Mouse (Mus musculus): ENCODE data around the gene Slc38a3. TPM values are rescaled to one million over a fixed set of nuclear protein-coding genes. Genes with fewer than 3 reads are reported as not detected.
A peak's percentile ranks its signal among the peaks of the same experiment; 100 is the strongest.

Slc38a3 gene
- polyA plus RNA-seq, 1 experiment from 2014 or later: 15.1 TPM

DNA sequence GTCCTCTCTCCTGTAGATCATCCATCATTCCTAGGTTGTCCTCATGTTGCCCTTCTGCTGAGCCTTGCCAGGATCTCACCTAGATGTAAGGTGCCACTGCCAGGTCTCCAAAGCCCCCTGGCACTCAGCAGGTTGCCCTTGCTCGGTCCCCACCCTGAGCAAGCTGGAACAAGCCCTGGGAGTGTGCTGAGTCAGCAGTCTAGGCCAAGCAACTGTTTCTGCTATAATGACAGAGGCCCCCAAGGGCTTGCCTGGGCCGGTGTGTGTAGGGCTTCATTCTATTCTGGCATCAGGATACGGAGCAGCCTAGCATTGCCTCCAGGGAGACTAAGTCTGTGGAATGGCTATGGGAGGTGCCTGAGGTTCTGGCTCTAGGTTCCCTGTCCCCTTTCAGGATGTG, 8.6 kb downstream of the Slc38a3 start:
- no peak overlapping the region for H3K4me3 ChIP-seq (replicated peaks; ENCODE audit: low read length)
- no peaks in the 10 kb centered on the region for H3K36me3 ChIP-seq (ENCODE audit: control insufficient read depth, insufficient read depth, low read length)
- no peak overlapping the region for H3K4me2 ChIP-seq (ENCODE audit: low read depth, low read length)
- H3K27ac ChIP-seq (ENCODE audit: low read length): no peak overlapping the region
- ATAC-seq (ENCODE audit: insufficient read depth, low FRiP score): no peak; the same call in 1 of the 2 replicates
- no peaks in the 10 kb centered on the region for H3K9me3 ChIP-seq (replicated peaks; ENCODE audit: control insufficient read depth, low read length)
- WGBS: 55% methylated on average over 3 of the region's 3 CpGs
- peaks cover 6% of the 10 kb centered on the region for H3K27me3 ChIP-seq (ENCODE audit: control insufficient read depth, insufficient read depth, low read length)
- H3K9ac ChIP-seq (ENCODE audit: low read length): no peak overlapping the region
- no peaks in the 10 kb centered on the region for H3K4me1 ChIP-seq (ENCODE audit: control insufficient read depth, insufficient read depth, low read length)

DNA sequence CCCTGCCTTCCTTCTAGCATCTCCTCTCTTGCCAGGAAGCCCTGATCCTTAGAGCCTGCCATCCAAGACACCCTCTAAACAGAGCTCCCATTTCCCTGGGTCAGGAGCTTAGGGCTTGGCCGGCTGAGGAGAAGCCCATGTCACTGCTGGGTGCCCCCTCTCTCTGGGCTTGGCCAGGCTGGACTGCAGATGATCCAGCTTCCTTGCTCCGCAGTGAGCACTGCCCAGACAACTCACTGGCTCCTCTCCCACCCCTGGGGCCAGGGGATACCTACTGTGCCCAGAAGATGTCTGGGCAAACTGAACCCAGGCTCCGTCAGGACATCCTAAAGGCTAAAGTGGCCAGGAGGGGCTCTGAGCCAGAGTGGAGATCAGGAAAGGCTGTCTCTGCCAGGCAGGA, 9.4 kb downstream of the Slc38a3 start:
- no peaks in the 10 kb centered on the region for H3K9me3 ChIP-seq (replicated peaks; ENCODE audit: control insufficient read depth, low read length)
- H3K27me3 ChIP-seq (ENCODE audit: control insufficient read depth, insufficient read depth, low read length): peaks cover 2% of the 10 kb centered on the region; the same call in 1 of the 2 replicates
- H3K9ac ChIP-seq (ENCODE audit: low read length): peak overlapping the region; percentile 26
- H3K4me2 ChIP-seq (ENCODE audit: low read depth, low read length): no peak overlapping the region
- WGBS: 83% methylated on average over 3 of the region's 3 CpGs
- H3K36me3 ChIP-seq (ENCODE audit: control insufficient read depth, insufficient read depth, low read length): no peaks in the 10 kb centered on the region
- H3K27ac ChIP-seq (ENCODE audit: low read length): no peak overlapping the region; the same call in 1 of the 2 replicates
- H3K4me3 ChIP-seq (replicated peaks; ENCODE audit: low read length): no peak overlapping the region
- H3K4me1 ChIP-seq (ENCODE audit: control insufficient read depth, insufficient read depth, low read length): no peaks in the 10 kb centered on the region
- no peak for ATAC-seq (ENCODE audit: insufficient read depth, low FRiP score)

DNA sequence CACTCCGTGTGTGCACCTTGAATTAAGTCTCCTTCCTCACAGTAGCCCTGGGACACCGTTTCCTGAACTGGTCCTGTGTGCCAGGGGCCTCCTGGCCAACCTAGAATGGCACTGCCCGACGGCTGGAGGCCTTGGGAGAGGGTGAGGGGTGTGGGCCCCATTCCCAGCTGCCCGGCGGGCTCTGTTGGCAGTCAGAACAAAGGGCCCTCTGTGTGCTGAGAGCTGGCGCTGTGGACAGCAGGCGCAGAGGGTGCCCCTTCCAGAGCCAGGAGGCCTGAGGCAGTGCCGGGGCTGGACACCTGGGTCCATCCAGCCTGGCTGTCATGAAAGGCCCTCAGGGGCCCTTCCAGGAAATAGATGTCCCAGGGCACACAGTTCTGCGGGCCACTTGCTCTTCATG, 9.8 kb downstream of the Slc38a3 start:
- Histone ChIP-seq H3K27me3 (ENCODE audit: control insufficient read depth, insufficient read depth, low read length) (no peaks in the 10 kb centered on the region), H3K36me3 (ENCODE audit: control insufficient read depth, insufficient read depth, low read length) (no peaks in the 10 kb centered on the region), H3K9me3 (replicated peaks; ENCODE audit: control insufficient read depth, low read length) (no peaks in the 10 kb centered on the region), H3K4me1 (ENCODE audit: control insufficient read depth, insufficient read depth, low read length) (no peaks in the 10 kb centered on the region), H3K9ac (ENCODE audit: low read length) (peak overlapping the region; percentile 26; the same call in 1 of the 2 replicates), H3K4me3 (replicated peaks; ENCODE audit: low read length) (no peak overlapping the region), H3K4me2 (ENCODE audit: low read depth, low read length) (no peak overlapping the region), H3K27ac (ENCODE audit: low read length) (no peak overlapping the region)
- 82% methylated on average over 10 of the region's 10 CpGs for WGBS
- peak; percentile 19; the same call in 1 of the 2 replicates for ATAC-seq (ENCODE audit: insufficient read depth, low FRiP score)

DNA sequence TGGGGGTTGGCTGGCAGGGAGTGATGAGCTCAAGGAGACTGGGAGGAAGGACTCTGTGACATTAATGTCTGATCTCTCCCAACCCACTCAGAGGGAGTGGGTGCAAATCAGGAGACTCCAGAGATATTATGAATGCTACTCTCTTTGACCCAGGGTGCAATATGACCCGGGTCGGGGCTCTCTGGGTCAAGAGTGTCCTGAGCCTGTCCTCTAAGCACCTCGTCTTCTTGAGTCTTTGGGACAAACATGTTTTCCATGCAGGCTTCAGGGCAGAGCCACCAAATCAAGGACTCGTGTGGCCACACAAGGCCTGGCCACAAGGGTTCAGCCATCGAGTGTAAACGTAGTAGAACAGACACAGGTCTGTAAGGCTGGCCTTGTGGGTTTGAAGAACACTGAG, 11.2 kb downstream of the Slc38a3 start:
- 81% methylated on average over 6 of the region's 6 CpGs for WGBS
- no peaks in the 10 kb centered on the region for H3K27me3 ChIP-seq (ENCODE audit: control insufficient read depth, insufficient read depth, low read length)
- ATAC-seq (ENCODE audit: insufficient read depth, low FRiP score): no peak
- H3K27ac ChIP-seq (ENCODE audit: low read length): no peak overlapping the region
- no peaks in the 10 kb centered on the region for H3K4me1 ChIP-seq (ENCODE audit: control insufficient read depth, insufficient read depth, low read length)
- H3K4me3 ChIP-seq (replicated peaks; ENCODE audit: low read length): no peak overlapping the region
- no peaks in the 10 kb centered on the region for H3K36me3 ChIP-seq (ENCODE audit: control insufficient read depth, insufficient read depth, low read length)
- no peak overlapping the region for H3K4me2 ChIP-seq (ENCODE audit: low read depth, low read length)
- H3K9me3 ChIP-seq (replicated peaks; ENCODE audit: control insufficient read depth, low read length): no peaks in the 10 kb centered on the region
- H3K9ac ChIP-seq (ENCODE audit: low read length): no peak overlapping the region

DNA sequence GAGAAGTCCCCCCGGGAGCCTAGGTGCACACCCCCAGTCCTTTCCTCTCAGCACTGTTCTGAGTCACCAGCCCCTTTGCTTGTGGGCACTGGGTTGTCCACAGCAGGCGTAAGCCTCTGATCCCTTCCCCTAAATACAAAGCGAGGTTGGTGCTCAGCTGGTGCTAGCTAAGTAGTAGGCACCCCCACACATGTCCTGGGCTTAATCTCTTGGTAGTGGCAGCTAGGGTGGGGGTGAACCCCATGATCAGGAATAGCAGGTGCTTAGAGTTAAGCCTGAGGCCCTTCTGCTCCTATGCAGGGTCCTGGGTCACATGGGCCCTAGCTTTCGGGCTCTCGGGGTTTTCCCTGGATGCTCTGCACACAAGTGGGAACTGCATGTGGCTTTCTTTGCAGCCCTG, 12.2 kb downstream of the Slc38a3 start:
- no peak overlapping the region for H3K27ac ChIP-seq (ENCODE audit: low read length)
- 84% methylated on average over 5 of the region's 5 CpGs for WGBS
- no peaks in the 10 kb centered on the region for H3K4me1 ChIP-seq (ENCODE audit: control insufficient read depth, insufficient read depth, low read length)
- H3K36me3 ChIP-seq (ENCODE audit: control insufficient read depth, insufficient read depth, low read length): no peaks in the 10 kb centered on the region
- no peak overlapping the region for H3K9ac ChIP-seq (ENCODE audit: low read length)
- no peaks in the 10 kb centered on the region for H3K27me3 ChIP-seq (ENCODE audit: control insufficient read depth, insufficient read depth, low read length)
- no peaks in the 10 kb centered on the region for H3K9me3 ChIP-seq (replicated peaks; ENCODE audit: control insufficient read depth, low read length)
- no peak overlapping the region for H3K4me2 ChIP-seq (ENCODE audit: low read depth, low read length)
- H3K4me3 ChIP-seq (replicated peaks; ENCODE audit: low read length): no peak overlapping the region
- no peak for ATAC-seq (ENCODE audit: insufficient read depth, low FRiP score)

DNA sequence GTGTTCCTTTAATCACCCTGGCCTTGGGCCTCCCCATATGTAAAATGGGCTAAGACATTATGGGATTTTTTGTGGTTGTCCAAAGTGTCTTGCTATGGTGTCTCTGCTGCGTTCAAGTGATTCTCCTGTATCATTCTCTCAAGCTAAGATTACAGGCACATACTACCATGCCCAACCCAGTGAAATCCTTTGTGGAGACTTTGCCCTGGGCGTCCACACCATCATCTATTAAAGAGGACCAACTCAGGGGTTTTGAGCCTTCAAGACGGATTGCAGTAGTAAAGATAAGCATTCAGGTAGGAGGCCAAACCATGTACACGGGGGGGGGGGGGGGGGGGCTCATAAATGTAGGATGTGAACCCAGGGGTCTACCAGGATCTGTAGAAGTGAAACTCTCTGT, 14.7 kb downstream of the Slc38a3 start:
- ATAC-seq (ENCODE audit: insufficient read depth, low FRiP score): no peak
- WGBS: 66% methylated on average over 4 of the region's 4 CpGs

DNA sequence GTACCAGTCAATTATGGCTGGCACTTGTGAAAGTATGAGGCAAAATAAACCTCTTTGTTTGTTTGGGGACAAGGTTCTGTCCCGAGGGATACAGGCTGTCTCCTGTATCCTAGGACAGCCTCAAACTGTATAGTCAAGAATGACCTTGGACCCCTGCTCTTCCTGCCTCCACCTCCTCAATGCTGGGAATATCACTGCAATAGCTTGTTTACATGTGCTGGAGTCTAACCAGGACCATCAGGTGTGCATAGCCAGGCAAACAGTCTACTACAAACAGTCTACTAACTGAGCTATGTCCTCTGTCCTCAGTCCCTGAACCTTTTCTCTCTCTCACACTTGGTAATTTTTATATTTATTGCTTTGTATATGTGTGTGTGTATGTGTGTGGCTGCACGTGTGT, 15.9 kb downstream of the Slc38a3 start:
- Histone ChIP-seq H3K27me3 (ENCODE audit: control insufficient read depth, insufficient read depth, low read length) (no peaks in the 10 kb centered on the region), H3K4me1 (ENCODE audit: control insufficient read depth, insufficient read depth, low read length) (peaks cover 4% of the 10 kb centered on the region; the same call in 1 of the 2 replicates), H3K4me3 (replicated peaks; ENCODE audit: low read length) (no peak overlapping the region), H3K9me3 (replicated peaks; ENCODE audit: control insufficient read depth, low read length) (no peaks in the 10 kb centered on the region), H3K4me2 (ENCODE audit: low read depth, low read length) (no peak overlapping the region), H3K9ac (ENCODE audit: low read length) (no peak overlapping the region), H3K36me3 (ENCODE audit: control insufficient read depth, insufficient read depth, low read length) (no peaks in the 10 kb centered on the region), H3K27ac (ENCODE audit: low read length) (no peak overlapping the region)
- ATAC-seq (ENCODE audit: insufficient read depth, low FRiP score): no peak
- 74% methylated on average over 2 of the region's 2 CpGs for WGBS

More for the DNA sequence above, 14.7 kb downstream of the Slc38a3 start:
- H3K4me2 ChIP-seq (ENCODE audit: low read depth, low read length): no peak overlapping the region
- H3K4me1 ChIP-seq (ENCODE audit: control insufficient read depth, insufficient read depth, low read length): peaks cover 4% of the 10 kb centered on the region; the same call in 1 of the 2 replicates
- no peak overlapping the region for H3K27ac ChIP-seq (ENCODE audit: low read length)
- H3K4me3 ChIP-seq (replicated peaks; ENCODE audit: low read length): no peak overlapping the region
- no peaks in the 10 kb centered on the region for H3K9me3 ChIP-seq (replicated peaks; ENCODE audit: control insufficient read depth, low read length)
- no peak overlapping the region for H3K9ac ChIP-seq (ENCODE audit: low read length)
- no peaks in the 10 kb centered on the region for H3K27me3 ChIP-seq (ENCODE audit: control insufficient read depth, insufficient read depth, low read length)
- H3K36me3 ChIP-seq (ENCODE audit: control insufficient read depth, insufficient read depth, low read length): no peaks in the 10 kb centered on the region

DNA sequence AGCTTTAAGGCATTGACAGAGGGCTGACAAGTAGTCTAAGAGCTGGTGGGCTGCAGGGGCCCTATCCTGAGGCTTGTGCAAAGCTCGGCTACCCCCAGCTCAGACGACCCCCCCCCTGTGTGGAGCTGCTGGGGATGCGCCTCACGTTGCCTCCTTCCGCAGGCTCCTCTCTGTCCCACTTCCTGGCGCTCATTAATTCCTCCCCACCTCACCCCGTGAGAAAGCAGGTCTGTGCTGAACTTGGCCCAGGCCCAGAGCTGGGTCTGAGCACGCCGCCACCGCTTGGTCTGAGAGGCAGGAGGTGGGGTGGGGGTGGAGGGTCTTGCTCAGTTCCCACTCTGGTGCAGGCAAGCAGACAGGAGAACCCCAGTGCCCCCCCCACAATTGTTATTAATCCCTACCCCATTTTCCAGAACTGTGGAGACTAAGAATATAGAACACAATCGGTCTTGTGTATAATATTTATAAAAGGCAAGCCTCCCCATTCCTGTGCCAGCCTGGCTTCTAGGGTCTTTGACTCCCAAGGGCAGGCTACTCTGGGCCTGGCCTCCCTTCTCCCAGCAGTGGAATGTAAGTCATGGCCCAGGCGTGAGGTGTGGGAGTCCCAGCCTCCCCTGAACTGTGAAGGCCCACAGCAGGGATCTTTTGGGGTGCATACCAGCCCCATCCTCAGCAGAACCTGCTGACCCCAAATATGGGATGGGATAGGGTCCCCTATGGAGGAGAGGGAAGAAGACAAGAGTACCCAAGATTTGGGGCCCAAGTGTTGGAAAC, 18.4 kb downstream of the Slc38a3 start:
- Histone ChIP-seq H3K4me3 (replicated peaks; ENCODE audit: low read length) (no peak overlapping the region), H3K27me3 (ENCODE audit: control insufficient read depth, insufficient read depth, low read length) (no peaks in the 10 kb centered on the region), H3K27ac (ENCODE audit: low read length) (no peak overlapping the region), H3K4me2 (ENCODE audit: low read depth, low read length) (no peak overlapping the region), H3K9ac (ENCODE audit: low read length) (peak overlapping the region; percentile 21; the same call in 1 of the 2 replicates), H3K36me3 (ENCODE audit: control insufficient read depth, insufficient read depth, low read length) (no peaks in the 10 kb centered on the region), H3K4me1 (ENCODE audit: control insufficient read depth, insufficient read depth, low read length) (peaks cover 4% of the 10 kb centered on the region; the same call in 1 of the 2 replicates), H3K9me3 (replicated peaks; ENCODE audit: control insufficient read depth, low read length) (no peaks in the 10 kb centered on the region)
- ATAC-seq (ENCODE audit: insufficient read depth, low FRiP score): peak; percentile 30; the same call in 1 of the 2 replicates
- 37% methylated on average over 12 of the region's 12 CpGs for WGBS

- Histone ChIP-seq H3K36me3 (ENCODE audit: control insufficient read depth, insufficient read depth, low read length) (no peaks in the 10 kb centered on the region), H3K9ac (ENCODE audit: low read length) (0 out of 2 replicates have a peak overlapping the region, but pooled peaks have one; percentile 5), H3K4me2 (ENCODE audit: low read depth, low read length) (no peak overlapping the region), H3K4me3 (replicated peaks; ENCODE audit: low read length) (no peak overlapping the region), H3K27ac (ENCODE audit: low read length) (no peak overlapping the region), H3K27me3 (ENCODE audit: control insufficient read depth, insufficient read depth, low read length) (no peaks in the 10 kb centered on the region), H3K4me1 (ENCODE audit: control insufficient read depth, insufficient read depth, low read length) (peaks cover 7% of the 10 kb centered on the region), H3K9me3 (replicated peaks; ENCODE audit: control insufficient read depth, low read length) (no peaks in the 10 kb centered on the region)
- 68% methylated on average over 7 of the region's 7 CpGs for WGBS
- ATAC-seq (ENCODE audit: insufficient read depth, low FRiP score): no peak
Observed at GRCm38 (mm10) chr9:107650225-107650624, 19.1 kb downstream of the Slc38a3 start.
